Mouse (Mus musculus): ENCODE measurements at regions not wholly inside any gene's neighbourhood (a gene's known extent, or its start where the extent isn't known, plus 50 kb on each side); places are given as distances from the start of the nearest gene placed in this dataset.

GRCm38 (mm10) chr8:8970346-8970745, 280.0 kb upstream of the Arglu1 start:
- TF ChIP-seq POLR2A (IDR thresholded peaks at IDR 0.05; ENCODE audit: low read depth, low read length) (no peak), CTCF (IDR thresholded peaks at IDR 0.05; ENCODE audit: borderline replicate concordance, insufficient read depth, low read length) (no peak)
